Mouse (Mus musculus): ENCODE results near the gene Oprl1.

GRCm38 (mm10) chr2:181759041-181759440, 44.2 kb downstream of the Oprl1 start:
- TF ChIP-seq CTCF (IDR thresholded peaks at IDR 0.05; ENCODE audit: low read depth, low read length) (no peak), GATA1 (IDR thresholded peaks at IDR 0.05; ENCODE audit: borderline replicate concordance, low read length) (no peak), TAL1 (conservative IDR thresholded peaks at IDR 0.05; ENCODE audit: low read depth, low read length) (no peak), GATA2 (IDR thresholded peaks at IDR 0.05; ENCODE audit: borderline replicate concordance, low read depth, low read length) (no peak)

All from G1E (cell line).